Mouse (Mus musculus) lung, postnatal 0 days (tissue): ENCODE measurements around the gene Zdhhc25.

ENCODE experiments used
- CTCF ChIP-seq: IDR thresholded peaks from 2 replicates; pipeline ENCODE4 v1.5.1; 2016; ENCODE audit warnings: antibody characterized with exemption, mild to moderate bottlenecking
- EP300 ChIP-seq: IDR thresholded peaks from 2 replicates; pipeline ENCODE4 v1.6.1; 2016; ENCODE audit warnings: antibody characterized with exemption, mild to moderate bottlenecking, control low read depth

DNA sequence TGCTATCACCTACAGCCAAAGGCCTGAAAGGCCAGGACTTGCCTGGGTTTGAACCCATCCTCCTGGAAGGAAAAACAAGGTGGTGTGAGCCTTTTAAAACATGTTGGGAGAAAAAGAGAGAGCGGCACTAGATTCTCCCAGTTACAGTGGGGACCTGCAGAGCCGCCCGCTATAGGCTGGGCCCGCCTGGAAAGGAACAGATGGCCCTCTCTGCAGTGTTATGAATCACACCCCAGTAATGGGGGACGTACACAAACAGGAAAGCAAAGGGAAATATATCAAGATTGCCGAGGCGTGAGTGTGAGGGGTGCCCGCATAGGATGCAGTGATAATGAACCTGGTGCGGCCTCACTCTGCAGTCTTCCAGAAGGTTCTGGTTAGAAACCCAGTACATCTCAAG, 47.2 kb upstream of the Zdhhc25 start:
- TF ChIP-seq CTCF (no peak), EP300 (no peak)
